Mouse (Mus musculus) heart, postnatal 0 days (tissue): Measurements from ENCODE around the gene Sh3gl1. TPM values are rescaled to one million over a fixed set of nuclear protein-coding genes. Genes with fewer than 3 reads are reported as not detected.
"Not testable (repeated sequence)": the region's sequence is repeated elsewhere in the genome, so short reads cannot be mapped to it uniquely, and the experiment has no call there.

Source experiments
- ATAC-seq: fragments of 200-750 bp; cut with Nextera tagmentation; 2 replicates; pipeline ENCODE4 v1.8.0; 2017; ENCODE audit warnings: low read depth, moderate number of reproducible peaks, moderate library complexity; ENCODE audit not compliant: insufficient read depth
- DNase-seq: peaks from one replicate; pipeline ENCODE4 v3.0.0-alpha.2; 2016; ENCODE audit warnings: low spot score
- H3K27ac ChIP-seq: fragments of 300-500 bp; sonication (generic); 2 replicates; pipeline ENCODE4 v1.5.1; 2014; ENCODE audit warnings: low read depth, mild to moderate bottlenecking
- H3K27me3 ChIP-seq: fragments of 300-500 bp; sonication (generic); 2 replicates; pipeline ENCODE4 v1.6.1; 2014; ENCODE audit warnings: low read length, mixed read lengths; ENCODE audit not compliant: control insufficient read depth, insufficient read depth
- H3K36me3 ChIP-seq: fragments of 300-500 bp; sonication (generic); replicated peaks from 2 replicates; pipeline ENCODE4 v1.6.1; 2014; ENCODE audit warnings: low read length, mixed read lengths; ENCODE audit not compliant: control insufficient read depth, insufficient read depth
- H3K4me1 ChIP-seq: fragments of 300-500 bp; sonication (generic); 2 replicates; pipeline ENCODE4 v1.6.1; 2014; ENCODE audit warnings: antibody characterized with exemption; ENCODE audit not compliant: control insufficient read depth, insufficient read depth
- H3K4me2 ChIP-seq: fragments of 300-500 bp; sonication (generic); 2 replicates; pipeline ENCODE4 v1.6.1; 2014; ENCODE audit warnings: low read depth, mild to moderate bottlenecking, low read length, moderate library complexity
- H3K4me3 ChIP-seq: fragments of 300-500 bp; sonication (generic); 2 replicates; pipeline ENCODE4 v1.5.1; 2014; ENCODE audit warnings: low read depth, low read length
- H3K9ac ChIP-seq: fragments of 300-500 bp; sonication (generic); replicated peaks from 2 replicates; pipeline ENCODE4 v1.6.1; 2014; ENCODE audit warnings: low read depth, low read length, mixed read lengths
- H3K9me3 ChIP-seq: fragments of 300-500 bp; sonication (generic); replicated peaks from 2 replicates; pipeline ENCODE4 v1.6.1; 2016; ENCODE audit warnings: low read length; ENCODE audit not compliant: control insufficient read depth
- CTCF ChIP-seq: IDR thresholded peaks from 2 replicates; pipeline ENCODE4 v1.5.1; 2016; ENCODE audit warnings: antibody characterized with exemption, control low read depth, low read depth
- EP300 ChIP-seq: IDR thresholded peaks from 2 replicates; pipeline ENCODE4 v1.6.1; 2016; ENCODE audit warnings: antibody characterized with exemption, low read depth
- WGBS: fragments of 180-500 bp; shearing (Covaris S2); extraction: QIAGEN DNeasy Blood & Tissue Kit; methylation state at CpG from one replicate; pipeline ENCODE4 v1.1.7; 2014; 5-methylcytosine and 5-hydroxymethylcytosine counted together
- polyA plus RNA-seq: library from polyadenylated mRNA; unstranded; fragments of >200 nt; fragmentation: Nextera tagmentation; extraction: Ambion mirVana; gene quantifications from 2 replicates; pipeline ENCODE4 v1.2.1, GENCODE M21; 2015
- total RNA-seq: library from RNA; depleted of rRNA; stranded (reverse); fragments of >200 nt; gene quantifications from 2 replicates; pipeline ENCODE4 v1.2.3, GENCODE M21; 2014; ENCODE audit warnings: low replicate concordance

Sh3gl1 gene
- total and polyA plus RNA-seq, 2 experiments from 2014 or later: 43.5 to 45.8 TPM

DNA sequence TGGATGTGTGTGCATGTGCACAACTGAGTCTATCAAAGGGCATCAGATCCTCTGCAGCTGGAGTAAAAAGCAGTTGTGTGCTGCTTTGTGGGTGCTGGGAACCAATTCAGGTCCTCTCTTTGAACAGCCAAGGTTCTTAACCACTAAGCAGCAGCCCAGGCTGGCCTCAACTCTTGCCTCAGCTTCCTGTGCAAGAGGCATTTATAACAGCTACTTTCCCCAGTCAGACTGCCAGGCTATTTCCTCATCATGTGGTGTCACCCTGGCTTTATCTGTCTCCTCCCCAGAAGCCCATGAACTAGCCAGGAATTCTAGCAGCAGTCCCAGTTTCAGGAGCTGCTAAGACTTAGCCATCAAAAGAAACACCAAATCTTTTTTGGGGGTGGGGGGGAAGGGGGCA lies 30.0 kb upstream of the Sh3gl1 start:
- ATAC-seq: no peak
- H3K4me1 ChIP-seq: no peaks in the 10 kb centered on the region
- no peak overlapping the region for H3K27ac ChIP-seq
- H3K27me3 ChIP-seq: no peaks in the 10 kb centered on the region
- H3K9me3 ChIP-seq: no peaks in the 10 kb centered on the region
- H3K4me2 ChIP-seq: no peak overlapping the region
- TF ChIP-seq EP300: no peak
- no peak for TF ChIP-seq CTCF
- H3K4me3 ChIP-seq: no peak overlapping the region
- H3K9ac ChIP-seq: no peak overlapping the region
- no peak for DNase-seq
- peaks cover 93% of the 10 kb centered on the region for H3K36me3 ChIP-seq

DNA sequence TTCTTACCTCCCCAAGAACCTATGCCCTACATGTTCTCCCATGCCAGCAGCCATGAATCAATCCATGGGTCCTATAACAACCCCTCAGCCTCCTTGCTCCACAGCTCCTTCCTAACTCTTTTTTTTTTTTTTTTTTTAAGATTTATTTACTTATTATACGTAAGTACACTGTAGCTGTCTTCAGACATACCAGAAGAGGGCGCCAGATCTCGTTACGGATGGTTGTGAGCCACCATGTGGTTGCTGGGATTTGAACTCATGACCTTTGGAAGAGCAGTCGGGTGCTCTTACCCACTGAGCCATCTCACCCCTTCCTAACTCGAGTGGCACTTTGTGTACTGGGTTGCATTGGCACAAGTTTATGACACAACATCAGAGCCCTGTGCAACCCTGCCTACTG lies 29.3 kb upstream of the Sh3gl1 start:
- H3K4me1 ChIP-seq, ATAC-seq, H3K27me3 ChIP-seq, H3K4me3 ChIP-seq, H3K9me3 ChIP-seq, DNase-seq, H3K4me2 ChIP-seq, H3K27ac ChIP-seq, H3K9ac ChIP-seq: not testable (repeated sequence)
- peaks cover 92% of the 10 kb centered on the region for H3K36me3 ChIP-seq
- 83% methylated on average over 6 of the region's 6 CpGs for WGBS

DNA sequence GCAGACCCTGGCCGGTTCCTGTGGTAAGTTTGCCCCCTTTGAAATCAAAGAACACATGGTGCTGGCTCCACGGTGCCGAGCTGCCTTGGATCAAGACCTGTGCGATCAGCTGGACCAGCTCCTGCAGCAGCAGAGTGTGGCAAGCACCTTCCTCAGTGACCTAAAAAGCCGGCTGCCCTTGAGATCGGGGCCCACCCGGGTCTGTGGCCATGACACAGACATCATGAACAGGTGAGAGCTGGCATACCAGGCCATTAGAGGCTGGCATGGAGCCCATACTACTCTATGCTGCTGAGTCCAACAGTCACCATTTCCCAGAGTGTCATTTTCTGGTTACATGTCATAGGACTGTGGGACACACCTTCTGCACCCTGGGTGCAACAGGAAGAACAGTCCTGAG lies 25.6 kb upstream of the Sh3gl1 start:
- no peak for ATAC-seq
- no peak overlapping the region for H3K4me2 ChIP-seq
- no peak overlapping the region for H3K4me3 ChIP-seq
- peaks cover 80% of the 10 kb centered on the region for H3K36me3 ChIP-seq
- no peak for DNase-seq
- H3K9ac ChIP-seq: no peak overlapping the region
- no peak overlapping the region for H3K27ac ChIP-seq
- no peaks in the 10 kb centered on the region for H3K27me3 ChIP-seq
- H3K9me3 ChIP-seq: no peaks in the 10 kb centered on the region
- no peak for TF ChIP-seq CTCF
- no peak for TF ChIP-seq EP300
- 89% methylated on average over 7 of the region's 7 CpGs for WGBS
- no peaks in the 10 kb centered on the region for H3K4me1 ChIP-seq

DNA sequence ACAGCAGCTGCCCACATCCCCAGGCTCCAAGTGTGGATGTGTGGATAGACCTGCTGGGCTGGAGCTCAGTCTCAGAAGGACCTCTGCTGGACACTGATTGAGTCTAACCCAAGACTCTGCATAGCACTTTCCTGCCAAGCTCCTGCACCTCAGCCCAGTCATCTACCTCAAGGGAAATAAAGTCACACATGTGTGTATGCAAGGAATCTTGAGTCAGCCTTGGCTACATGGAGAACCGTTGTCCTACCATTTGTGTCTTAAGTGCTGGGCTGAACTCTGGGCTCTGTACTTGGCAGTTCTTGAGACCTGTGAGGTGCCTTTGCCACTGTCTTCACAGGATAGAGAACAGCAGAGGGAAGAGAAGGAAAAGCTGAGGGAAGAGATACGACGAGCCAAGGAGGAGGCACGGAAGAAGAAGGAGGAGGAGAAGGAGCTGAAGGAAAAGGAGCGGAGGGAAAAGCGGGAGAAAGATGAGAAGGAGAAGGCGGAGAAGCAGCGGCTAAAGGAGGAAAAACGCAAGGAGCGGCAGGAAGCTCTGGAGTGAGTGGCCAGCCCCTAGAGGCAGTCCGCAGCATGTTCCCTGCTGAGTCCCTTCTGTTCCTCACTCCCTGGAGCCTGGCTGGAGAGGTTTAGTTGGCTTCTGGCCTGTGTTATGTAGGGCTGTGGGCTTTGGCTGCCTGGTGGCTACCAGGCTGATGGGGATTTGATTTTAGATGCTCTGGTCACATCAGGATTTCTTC lies 21.1 kb upstream of the Sh3gl1 start:
- H3K4me3 ChIP-seq: no peak overlapping the region
- H3K27me3 ChIP-seq: no peaks in the 10 kb centered on the region
- H3K9me3 ChIP-seq: no peaks in the 10 kb centered on the region
- ATAC-seq (no peak), DNase-seq (no peak)
- H3K4me1 ChIP-seq: no peaks in the 10 kb centered on the region
- TF ChIP-seq EP300: no peak
- TF ChIP-seq CTCF: no peak
- peaks cover 40% of the 10 kb centered on the region for H3K36me3 ChIP-seq
- no peak overlapping the region for H3K4me2 ChIP-seq
- 83% methylated on average over 11 of the region's 11 CpGs for WGBS
- H3K9ac ChIP-seq: no peak overlapping the region
- H3K27ac ChIP-seq: no peak overlapping the region

DNA sequence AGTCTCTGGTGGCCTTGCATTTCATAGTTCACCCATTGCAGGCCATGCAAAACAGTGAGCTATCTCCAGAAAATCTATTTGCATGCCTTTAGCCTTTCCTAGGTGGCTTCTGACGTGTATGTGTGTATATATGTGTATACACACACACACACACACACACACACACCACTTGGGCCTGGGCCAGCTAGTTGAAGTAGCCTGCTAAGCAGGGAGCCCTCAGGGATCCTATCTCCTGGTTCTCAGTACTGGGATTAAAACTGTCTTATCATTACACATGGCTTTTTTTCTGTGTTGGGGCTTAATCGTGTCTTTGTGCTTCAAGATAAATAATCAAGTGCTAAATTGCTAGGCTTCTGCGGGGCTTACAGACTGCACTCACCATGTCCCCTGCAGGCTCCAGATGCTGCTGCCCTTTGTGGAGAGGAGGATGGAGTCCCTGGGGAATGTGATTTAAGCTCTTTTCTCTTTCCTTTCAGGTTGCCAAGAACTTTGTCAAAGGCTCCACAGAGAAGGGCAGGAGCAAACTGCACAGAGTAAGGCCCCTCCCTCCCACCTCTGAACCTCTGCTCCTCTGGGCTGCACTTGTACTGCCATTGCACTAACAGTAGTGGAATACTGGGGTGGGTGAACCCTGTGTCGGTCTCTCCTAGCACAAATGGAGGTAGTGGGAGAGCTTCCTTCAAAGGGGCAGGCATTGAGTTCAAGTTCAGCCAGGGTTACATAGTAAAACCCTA lies 19.7 kb upstream of the Sh3gl1 start:
- H3K4me3 ChIP-seq: no peak overlapping the region
- no peak overlapping the region for H3K4me2 ChIP-seq
- H3K27ac ChIP-seq: no peak overlapping the region
- no peaks in the 10 kb centered on the region for H3K27me3 ChIP-seq
- TF ChIP-seq EP300: no peak
- TF ChIP-seq CTCF: no peak
- no peak overlapping the region for H3K9ac ChIP-seq
- H3K9me3 ChIP-seq: no peaks in the 10 kb centered on the region
- 40% methylated on average over 4 of the region's 4 CpGs for WGBS
- peak; percentile 17; the same call in 1 of the 2 replicates for ATAC-seq
- no peak for DNase-seq
- peaks cover 37% of the 10 kb centered on the region for H3K36me3 ChIP-seq
- no peaks in the 10 kb centered on the region for H3K4me1 ChIP-seq
